Mouse (Mus musculus) heart, postnatal 0 days (tissue): Measurements from ENCODE around the gene Pikfyve.

Experiments used
- CTCF ChIP-seq: IDR thresholded peaks from 2 replicates; pipeline ENCODE4 v1.5.1; 2016; ENCODE audit warnings: antibody characterized with exemption, control low read depth, low read depth
- EP300 ChIP-seq: IDR thresholded peaks from 2 replicates; pipeline ENCODE4 v1.6.1; 2016; ENCODE audit warnings: antibody characterized with exemption, low read depth

DNA sequence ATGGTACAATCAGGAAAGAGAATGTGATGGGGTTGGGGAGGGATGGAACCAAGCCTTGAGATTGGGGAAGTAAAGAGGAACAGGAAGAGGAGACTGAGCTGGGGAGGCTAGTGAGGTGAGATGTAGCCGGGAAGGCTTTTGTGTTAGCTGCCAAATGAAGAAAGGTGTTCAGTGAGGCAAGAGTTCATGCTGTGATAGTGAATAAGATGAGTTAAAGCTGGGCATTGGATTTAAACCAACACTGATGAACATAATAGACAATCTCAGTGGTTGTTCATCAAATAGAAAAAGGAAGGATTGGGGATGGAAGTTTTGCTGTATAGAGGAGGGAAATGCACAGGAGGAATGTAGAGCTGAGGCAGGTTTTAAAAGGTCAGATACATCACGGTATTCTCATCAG lies 26.7 kb downstream of the Pikfyve start:
- no peak for TF ChIP-seq CTCF
- no peak for TF ChIP-seq EP300
